Mouse (Mus musculus) midbrain, embryonic 15.5 days (tissue): ENCODE measurements around the gene Iqgap1. TPM values are rescaled to one million over a fixed set of nuclear protein-coding genes. Genes with fewer than 3 reads are reported as not detected.

Source experiments
- ATAC-seq: fragments of 200-750 bp; cut with Nextera tagmentation; replicated peaks from 2 replicates; pipeline ENCODE4 v1.8.0; 2017; ENCODE audit warnings: moderate TSS enrichment
- H3K27ac ChIP-seq: fragments of 300-500 bp; sonication (generic); 2 replicates; pipeline ENCODE4 v1.5.1; 2015; ENCODE audit warnings: mild to moderate bottlenecking, inconsistent platforms
- H3K27me3 ChIP-seq: fragments of 300-500 bp; sonication (generic); replicated peaks from 2 replicates; pipeline ENCODE4 v1.6.1; 2015; ENCODE audit warnings: inconsistent platforms
- H3K36me3 ChIP-seq: fragments of 300-500 bp; sonication (generic); replicated peaks from 2 replicates; pipeline ENCODE4 v1.6.1; 2015; ENCODE audit warnings: inconsistent platforms
- H3K4me1 ChIP-seq: fragments of 300-500 bp; sonication (generic); 2 replicates; pipeline ENCODE4 v1.6.1; 2015; ENCODE audit warnings: inconsistent platforms
- H3K4me2 ChIP-seq: fragments of 300-500 bp; sonication (generic); 2 replicates; pipeline ENCODE4 v1.6.1; 2015; ENCODE audit warnings: inconsistent platforms, mild to moderate bottlenecking, moderate library complexity
- H3K4me3 ChIP-seq: fragments of 300-500 bp; sonication (generic); 2 replicates; pipeline ENCODE4 v1.5.1; 2015; ENCODE audit warnings: mild to moderate bottlenecking, inconsistent platforms
- H3K9ac ChIP-seq: fragments of 300-500 bp; sonication (generic); 2 replicates; pipeline ENCODE4 v1.6.1; 2015; ENCODE audit warnings: mild to moderate bottlenecking, inconsistent platforms
- H3K9me3 ChIP-seq: fragments of 300-500 bp; sonication (generic); 2 replicates; pipeline ENCODE4 v1.6.1; 2016; ENCODE audit warnings: inconsistent platforms
- WGBS: fragments of 180-500 bp; shearing (Covaris S2); methylation state at CpG from one replicate; pipeline ENCODE4 v1.1.7; 2015; ENCODE audit warnings: mixed read lengths; 5-methylcytosine and 5-hydroxymethylcytosine counted together
- polyA plus RNA-seq: library from polyadenylated mRNA; unstranded; fragments of >200 nt; fragmentation: Nextera tagmentation; extraction: Ambion mirVana; gene quantifications from 2 replicates; pipeline ENCODE4 v1.2.1, GENCODE M21; 2015

Iqgap1 gene
- polyA plus RNA-seq, 1 experiment from 2014 or later = 22.0 TPM

DNA sequence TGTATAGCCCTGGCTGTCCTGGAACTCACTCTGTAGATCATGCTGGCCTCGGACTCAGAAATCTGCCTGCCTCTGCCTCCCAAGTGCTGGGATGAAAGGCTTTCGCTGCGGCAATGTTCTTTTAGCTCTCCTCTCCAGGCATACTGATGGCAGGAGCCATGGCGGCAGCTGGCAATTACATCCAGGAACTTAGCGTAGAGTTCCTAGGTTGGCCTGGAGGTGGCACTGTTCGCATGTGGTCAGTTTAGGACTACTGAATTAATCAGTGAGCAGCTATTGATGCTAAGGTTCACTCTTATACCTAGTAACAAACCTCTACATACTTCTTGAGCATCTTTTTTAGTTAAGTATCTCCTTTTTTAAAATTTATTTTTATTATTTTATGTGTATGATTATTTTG is 31.4 kb upstream of the Iqgap1 start:
- Histone ChIP-seq H3K27me3 (no peaks in the 10 kb centered on the region), H3K36me3 (no peaks in the 10 kb centered on the region), H3K9ac (no peak overlapping the region), H3K9me3 (no peaks in the 10 kb centered on the region), H3K4me3 (no peak overlapping the region), H3K4me1 (peaks cover 10% of the 10 kb centered on the region), H3K27ac (no peak overlapping the region), H3K4me2 (no peak overlapping the region)
- no peak for ATAC-seq
- WGBS = 31% methylated on average over 6 of the region's 6 CpGs

GRCm38 (mm10) chr7:80855316-80855715 is 29.5 kb upstream of the Iqgap1 start:
- Histone ChIP-seq H3K27ac (no peak overlapping the region), H3K4me3 (no peak overlapping the region), H3K4me1 (peaks cover 3% of the 10 kb centered on the region; the same call in 1 of the 2 replicates), H3K9me3 (no peaks in the 10 kb centered on the region), H3K9ac (no peak overlapping the region), H3K27me3 (no peaks in the 10 kb centered on the region), H3K36me3 (no peaks in the 10 kb centered on the region), H3K4me2 (no peak overlapping the region)
- ATAC-seq = no peak

- H3K36me3 ChIP-seq = no peaks in the 10 kb centered on the region
- H3K4me2 ChIP-seq = no peak overlapping the region
- no peak overlapping the region for H3K9ac ChIP-seq
- ATAC-seq = no peak
- 94% methylated on average over 3 of the region's 3 CpGs for WGBS
- H3K4me1 ChIP-seq = no peaks in the 10 kb centered on the region
- H3K27me3 ChIP-seq = no peaks in the 10 kb centered on the region
- no peak overlapping the region for H3K4me3 ChIP-seq
- H3K27ac ChIP-seq = no peak overlapping the region
- no peaks in the 10 kb centered on the region for H3K9me3 ChIP-seq
These were observed 27.4 kb upstream of the Iqgap1 start for GRCm38 (mm10) chr7:80853218-80853617.

DNA sequence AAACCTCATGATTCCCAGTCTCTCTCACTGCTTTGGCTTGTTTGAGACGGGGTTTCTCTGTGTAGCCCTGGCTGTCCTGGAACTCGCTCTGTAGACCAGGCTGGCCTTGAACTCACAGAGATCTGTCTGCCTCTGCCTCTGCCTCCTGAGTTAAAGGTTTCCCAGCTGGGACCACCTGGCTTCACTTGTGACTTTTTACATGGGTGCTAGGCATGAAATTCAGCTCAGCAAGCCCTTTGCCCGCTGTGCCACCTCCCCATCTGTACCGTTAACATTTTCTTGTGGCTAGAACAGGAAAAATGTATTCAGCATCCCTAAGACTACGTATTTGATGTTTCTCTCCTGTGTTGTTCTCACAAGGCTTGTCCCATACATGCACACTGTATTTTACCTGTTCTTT is 24.7 kb upstream of the Iqgap1 start:
- 91% methylated on average over 5 of the region's 5 CpGs for WGBS
- no peaks in the 10 kb centered on the region for H3K27me3 ChIP-seq
- H3K27ac ChIP-seq = no peak overlapping the region
- H3K4me1 ChIP-seq = no peaks in the 10 kb centered on the region
- no peak overlapping the region for H3K4me3 ChIP-seq
- H3K4me2 ChIP-seq = no peak overlapping the region
- H3K9me3 ChIP-seq = no peaks in the 10 kb centered on the region
- H3K36me3 ChIP-seq = no peaks in the 10 kb centered on the region
- no peak for ATAC-seq
- H3K9ac ChIP-seq = no peak overlapping the region

DNA sequence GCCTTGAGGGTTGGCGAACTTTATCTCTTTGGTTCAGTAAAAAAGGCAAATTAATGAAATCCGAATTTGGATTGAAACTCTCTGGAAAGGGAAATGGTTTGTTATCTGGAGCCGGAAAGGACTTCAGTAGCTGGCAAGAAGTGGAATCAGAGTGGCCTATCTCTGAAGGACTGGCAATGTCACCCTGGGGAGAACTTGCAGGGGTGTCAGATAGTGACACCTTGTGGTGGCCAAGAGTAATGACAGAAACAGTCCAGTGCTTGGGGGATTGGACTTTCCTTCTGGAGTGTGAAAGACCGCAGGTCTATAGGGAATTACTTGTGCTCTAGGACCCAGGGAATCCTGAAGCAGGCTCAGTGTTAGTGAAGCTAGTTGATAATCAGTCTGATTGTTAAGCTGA is 23.9 kb upstream of the Iqgap1 start:
- Histone ChIP-seq H3K27ac (no peak overlapping the region), H3K4me3 (no peak overlapping the region), H3K4me2 (no peak overlapping the region), H3K27me3 (no peaks in the 10 kb centered on the region), H3K9me3 (no peaks in the 10 kb centered on the region), H3K9ac (no peak overlapping the region), H3K36me3 (no peaks in the 10 kb centered on the region), H3K4me1 (no peaks in the 10 kb centered on the region)
- 0 out of 2 replicates have a peak, but pooled peaks have one; percentile 45 for ATAC-seq
- 27% methylated on average over 4 of the region's 4 CpGs for WGBS

DNA sequence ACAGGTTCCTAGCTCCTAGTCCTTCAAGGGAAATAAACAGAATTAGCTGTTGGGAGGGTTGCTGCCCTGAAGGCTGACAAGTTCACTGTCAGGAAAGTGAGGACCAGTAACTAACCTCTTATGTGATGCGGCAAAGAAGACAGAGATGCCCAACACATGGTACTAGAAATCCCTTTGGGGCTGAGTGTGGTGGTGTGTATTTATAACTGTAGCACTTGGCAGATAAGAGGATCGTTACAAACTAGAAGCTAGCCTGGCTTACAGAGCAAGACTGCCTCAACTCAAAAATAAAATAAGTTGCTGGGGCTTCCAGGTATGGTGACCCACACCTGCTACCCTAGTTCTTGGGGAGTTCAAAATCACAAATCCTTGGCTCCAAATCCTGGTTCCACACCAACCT is 23.5 kb upstream of the Iqgap1 start:
- Histone ChIP-seq H3K4me1 (no peaks in the 10 kb centered on the region), H3K9ac (no peak overlapping the region), H3K27ac (no peak overlapping the region), H3K9me3 (no peaks in the 10 kb centered on the region), H3K27me3 (no peaks in the 10 kb centered on the region), H3K36me3 (no peaks in the 10 kb centered on the region), H3K4me3 (no peak overlapping the region), H3K4me2 (no peak overlapping the region)
- no peak for ATAC-seq
- WGBS = 90% methylated on average over 2 of the region's 2 CpGs

GRCm38 (mm10) chr7:80846709-80847108 is 20.9 kb upstream of the Iqgap1 start:
- Histone ChIP-seq H3K27ac (no peak overlapping the region), H3K4me3 (no peak overlapping the region), H3K36me3 (no peaks in the 10 kb centered on the region), H3K4me2 (no peak overlapping the region), H3K27me3 (no peaks in the 10 kb centered on the region), H3K4me1 (no peaks in the 10 kb centered on the region), H3K9me3 (no peaks in the 10 kb centered on the region), H3K9ac (no peak overlapping the region)
- ATAC-seq = no peak
- 91% methylated on average over 5 of the region's 5 CpGs for WGBS

GRCm38 (mm10) chr7:80846280-80846678 is 20.5 kb upstream of the Iqgap1 start:
- Histone ChIP-seq H3K9ac (no peak overlapping the region), H3K27ac (no peak overlapping the region), H3K27me3 (no peaks in the 10 kb centered on the region), H3K9me3 (no peaks in the 10 kb centered on the region), H3K4me1 (no peaks in the 10 kb centered on the region), H3K4me3 (no peak overlapping the region), H3K36me3 (no peaks in the 10 kb centered on the region), H3K4me2 (no peak overlapping the region)
- 80% methylated on average over 10 of the region's 10 CpGs for WGBS
- no peak for ATAC-seq

GRCm38 (mm10) chr7:80845621-80846279 is 20.0 kb upstream of the Iqgap1 start:
- Histone ChIP-seq H3K27ac (no peak overlapping the region), H3K27me3 (no peaks in the 10 kb centered on the region), H3K36me3 (no peaks in the 10 kb centered on the region), H3K9me3 (no peaks in the 10 kb centered on the region), H3K9ac (no peak overlapping the region), H3K4me2 (no peak overlapping the region), H3K4me1 (no peaks in the 10 kb centered on the region), H3K4me3 (no peak overlapping the region)
- no peak for ATAC-seq
- WGBS = 81% methylated on average over 15 of the region's 15 CpGs

- no peak overlapping the region for H3K27ac ChIP-seq
- H3K9ac ChIP-seq = no peak overlapping the region
- no peaks in the 10 kb centered on the region for H3K4me1 ChIP-seq
- H3K27me3 ChIP-seq = no peaks in the 10 kb centered on the region
- no peak for ATAC-seq
- H3K9me3 ChIP-seq = no peaks in the 10 kb centered on the region
- H3K4me2 ChIP-seq = no peak overlapping the region
- no peak overlapping the region for H3K4me3 ChIP-seq
- WGBS = 95% methylated on average over 12 of the region's 12 CpGs
- H3K36me3 ChIP-seq = no peaks in the 10 kb centered on the region
These were observed 18.9 kb upstream of the Iqgap1 start for GRCm38 (mm10) chr7:80844691-80845090.

DNA sequence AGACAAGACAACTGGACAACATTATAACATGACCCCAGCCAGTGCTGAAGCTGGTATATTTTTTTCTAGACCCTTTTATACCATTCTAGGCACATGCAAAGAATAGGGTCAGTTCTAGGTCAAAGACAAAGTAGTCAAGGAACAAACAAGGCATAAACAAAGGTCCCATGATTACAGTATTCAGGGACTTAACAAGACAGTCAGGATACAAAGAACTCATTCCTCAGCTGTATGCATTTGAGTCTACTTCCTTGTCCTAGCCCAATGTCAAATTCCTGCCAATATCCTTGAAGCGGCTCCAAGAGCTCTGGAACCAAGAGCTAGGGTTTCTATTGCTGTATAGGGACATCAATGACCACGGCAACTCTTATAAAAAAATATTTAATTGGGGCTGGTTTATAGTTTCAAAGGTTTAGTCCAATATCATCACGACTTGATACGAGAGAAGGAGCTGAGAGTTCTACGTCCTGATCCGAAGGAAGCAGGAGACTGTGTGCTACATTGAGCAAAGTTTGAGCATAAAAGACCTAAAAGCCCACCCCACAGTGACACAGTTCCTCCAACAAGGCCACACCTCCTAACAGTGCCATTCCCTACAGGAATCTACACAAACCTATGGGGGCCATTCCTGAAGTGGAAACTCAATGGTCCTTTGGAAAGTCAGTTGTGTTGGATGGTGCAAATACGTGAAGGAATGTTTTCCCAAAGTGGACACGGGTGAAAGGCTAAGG is 18.3 kb upstream of the Iqgap1 start:
- Histone ChIP-seq H3K27ac (no peak overlapping the region), H3K9ac (no peak overlapping the region), H3K9me3 (no peaks in the 10 kb centered on the region), H3K4me1 (no peaks in the 10 kb centered on the region), H3K4me3 (no peak overlapping the region), H3K27me3 (no peaks in the 10 kb centered on the region), H3K4me2 (no peak overlapping the region), H3K36me3 (no peaks in the 10 kb centered on the region)
- WGBS = 94% methylated on average over 8 of the region's 8 CpGs
- no peak for ATAC-seq

- H3K36me3 ChIP-seq = no peaks in the 10 kb centered on the region
- ATAC-seq = no peak
- WGBS = 87% methylated on average over 1 of the region's 1 CpGs
- no peaks in the 10 kb centered on the region for H3K4me1 ChIP-seq
- no peaks in the 10 kb centered on the region for H3K9me3 ChIP-seq
- H3K4me3 ChIP-seq = no peak overlapping the region
- no peak overlapping the region for H3K27ac ChIP-seq
- no peak overlapping the region for H3K4me2 ChIP-seq
- H3K27me3 ChIP-seq = no peaks in the 10 kb centered on the region
- no peak overlapping the region for H3K9ac ChIP-seq
These were observed 17.4 kb upstream of the Iqgap1 start for GRCm38 (mm10) chr7:80843176-80843575.

DNA sequence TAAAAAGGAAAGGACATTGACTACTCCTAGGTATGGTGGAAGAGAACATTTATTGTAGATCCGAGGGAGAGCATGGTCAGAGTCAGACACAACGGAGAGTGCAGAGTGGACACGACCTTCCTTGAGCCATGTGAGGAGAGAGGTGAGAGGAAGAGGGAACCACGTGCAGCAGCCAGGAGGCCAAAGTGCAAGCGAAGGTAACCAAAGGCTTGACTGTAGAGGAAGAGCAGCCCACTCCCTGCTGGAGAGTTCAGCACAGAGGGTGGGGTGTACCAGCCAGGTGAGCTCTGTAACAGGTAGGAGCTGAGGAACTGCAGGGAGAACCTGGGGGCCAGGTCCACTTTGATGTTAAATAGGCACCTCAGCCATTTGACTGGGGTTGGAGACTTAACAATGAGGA is 16.4 kb upstream of the Iqgap1 start:
- Histone ChIP-seq H3K27ac (no peak overlapping the region), H3K27me3 (no peaks in the 10 kb centered on the region), H3K4me3 (no peak overlapping the region), H3K4me1 (no peaks in the 10 kb centered on the region), H3K36me3 (no peaks in the 10 kb centered on the region), H3K4me2 (no peak overlapping the region), H3K9me3 (no peaks in the 10 kb centered on the region), H3K9ac (no peak overlapping the region)
- 73% methylated on average over 5 of the region's 5 CpGs for WGBS
- no peak for ATAC-seq
